Mouse (Mus musculus): ENCODE results near the gene Tspan31.
"Not testable (repeated sequence)": the region's sequence is repeated elsewhere in the genome, so short reads cannot be mapped to it uniquely, and the experiment has no call there.

Tspan31 gene

GRCm38 (mm10) chr10:127063913-127064870 lies 5.9 kb downstream of the Tspan31 start:
- DNase-seq (ENCODE audit: low read depth, low spot score) = peak; percentile 65

GRCm38 (mm10) chr10:127063239-127063872 lies 6.7 kb downstream of the Tspan31 start, which contains the start of gene Cdk4:
Cdk4 (plus strand) TSS chr10:127063534.
- peak; percentile 99 for DNase-seq (ENCODE audit: low read depth, low spot score)

DNA sequence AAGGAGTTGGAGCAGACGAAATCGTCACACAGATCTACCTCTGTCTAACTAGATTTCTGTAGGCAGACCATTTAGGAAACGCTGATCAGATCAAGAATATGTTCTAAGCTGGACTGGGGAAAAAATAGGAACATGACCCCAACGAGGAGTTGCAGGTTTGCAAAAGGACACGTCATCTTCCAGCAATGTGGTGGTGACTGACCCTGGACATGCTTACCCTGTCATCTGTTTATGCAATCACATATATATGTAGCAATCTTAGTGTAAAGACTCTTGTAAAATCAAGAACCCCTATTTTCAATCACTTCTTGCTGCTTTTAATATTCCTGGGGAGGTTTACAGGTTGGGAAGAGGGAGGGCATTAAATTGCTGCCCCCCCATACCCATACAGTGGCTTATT lies 7.6 kb downstream of the Tspan31 start:
- no peak for DNase-seq (ENCODE audit: low read depth, low spot score)

DNA sequence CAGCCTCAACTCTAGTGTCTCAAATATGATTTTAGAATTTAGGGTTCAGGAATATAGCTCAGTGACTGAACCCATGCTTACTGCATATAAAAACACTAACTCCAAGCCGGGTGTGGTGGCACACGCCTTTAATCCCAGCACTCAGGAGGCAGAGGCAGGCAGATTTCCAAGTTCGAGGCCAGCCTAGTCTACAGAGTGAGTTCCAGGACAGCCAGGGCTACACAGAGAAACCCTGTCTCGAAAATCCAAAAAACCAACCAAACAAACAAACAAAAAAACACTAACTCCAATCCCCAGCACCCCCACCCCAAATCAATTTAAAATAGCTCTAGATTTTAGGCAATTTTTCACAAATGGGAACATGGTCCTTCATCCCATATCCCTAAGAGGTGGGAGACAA lies 8.0 kb downstream of the Tspan31 start:
- DNase-seq (ENCODE audit: low read depth, low spot score) = not testable (repeated sequence)

GRCm38 (mm10) chr10:127061513-127061912 lies 8.6 kb downstream of the Tspan31 start:
- DNase-seq (ENCODE audit: low read depth, low spot score) = no peak

DNA sequence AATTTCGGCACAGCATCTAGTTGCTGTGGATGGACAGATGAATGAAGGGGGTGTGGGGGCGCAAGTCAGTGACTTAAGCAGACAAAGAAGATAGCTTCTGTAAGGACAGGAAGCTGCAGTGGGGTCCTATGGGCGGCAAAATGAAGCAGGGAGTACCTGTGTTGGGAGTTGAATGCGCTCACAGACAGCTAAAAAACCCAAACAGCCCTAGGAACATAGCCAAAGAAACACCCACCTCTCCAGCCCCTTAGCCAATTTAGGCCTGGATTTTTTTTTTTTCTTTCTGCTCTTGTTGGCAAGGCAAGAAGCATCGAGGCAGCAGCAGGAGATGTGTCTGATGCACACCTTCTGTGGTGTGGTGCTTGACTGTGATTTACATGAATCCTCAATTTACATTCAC lies 9.0 kb downstream of the Tspan31 start:
- DNase-seq (ENCODE audit: low read depth, low spot score) = no peak

DNA sequence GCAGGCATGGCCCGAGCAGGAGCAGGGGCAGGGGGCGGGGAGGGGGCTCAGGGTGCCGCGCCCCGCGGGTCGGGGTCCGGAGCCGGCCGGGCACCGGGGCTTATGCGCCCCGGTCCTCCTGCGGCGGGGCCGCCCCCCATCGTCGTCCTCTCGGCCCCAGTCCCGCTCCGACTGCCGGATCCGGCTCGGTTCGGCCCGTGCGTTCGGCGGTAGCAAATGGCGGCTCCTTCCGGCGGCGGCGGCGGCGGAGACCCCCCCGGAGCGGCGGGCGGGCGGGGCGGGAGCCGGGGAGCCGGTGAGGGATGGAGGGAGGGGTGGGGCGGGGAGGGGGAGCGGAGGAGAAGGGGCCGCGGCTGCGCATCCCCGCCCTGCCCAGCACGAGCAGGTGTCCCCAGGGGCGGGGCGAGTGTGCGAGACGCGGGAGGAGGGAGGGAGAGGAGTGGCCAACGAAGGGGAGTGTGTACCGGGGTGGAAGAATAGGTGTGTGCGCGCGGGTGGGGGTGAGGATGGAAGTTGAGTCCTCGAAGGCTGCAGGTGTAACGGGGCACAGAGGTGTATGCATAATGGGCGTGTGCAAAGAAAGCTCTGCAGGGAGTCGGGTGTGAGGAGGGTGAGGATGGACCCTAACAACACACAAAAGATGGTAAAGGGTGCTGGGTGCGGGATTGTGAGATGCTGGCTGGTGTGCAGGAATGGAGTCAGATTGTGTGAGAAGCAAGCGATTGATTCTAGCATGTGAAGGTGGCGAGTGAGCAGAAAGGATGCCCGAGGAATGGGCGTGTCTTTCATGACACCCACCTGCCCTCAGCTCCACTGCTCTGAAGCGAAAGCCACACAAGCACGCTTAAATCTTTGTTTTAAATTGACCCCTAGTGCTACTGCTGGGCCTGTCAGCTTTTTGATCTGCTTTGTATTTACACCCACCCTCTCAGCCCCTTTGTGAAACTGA lies 9.8 kb downstream of the Tspan31 start, which contains the start of gene March9:
Gene March9 (minus strand): TSS at position 217 of the 949 bp plus-strand sequence.
- peak; percentile 85 for DNase-seq (ENCODE audit: low read depth, low spot score)

GRCm38 (mm10) chr10:127059174-127059967 lies 10.7 kb downstream of the Tspan31 start:
- peak; percentile 16 for DNase-seq (ENCODE audit: low read depth, low spot score)

GRCm38 (mm10) chr10:127058708-127059107 lies 11.4 kb downstream of the Tspan31 start:
- no peak for DNase-seq (ENCODE audit: low read depth, low spot score)

DNA sequence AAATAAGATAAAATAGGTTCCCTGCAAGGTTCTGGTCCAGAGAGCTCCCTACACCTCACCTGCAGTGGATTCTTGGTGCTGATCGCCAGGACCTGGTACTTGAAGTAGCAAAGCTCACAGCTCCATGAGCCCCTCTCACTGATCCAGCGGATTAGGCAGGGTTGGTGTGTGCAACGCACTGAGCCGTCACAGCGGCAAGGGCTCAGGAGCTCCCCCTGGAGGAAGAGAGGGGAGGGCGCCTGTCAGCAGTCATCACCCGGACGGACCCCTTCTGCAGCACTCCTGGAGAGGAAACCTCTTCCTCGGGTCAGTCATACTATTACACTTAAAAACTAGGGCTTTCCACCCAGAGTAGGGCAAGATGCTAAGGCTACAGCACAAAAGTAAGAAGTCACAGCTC lies 11.9 kb downstream of the Tspan31 start:
- peak; percentile 90 for DNase-seq (ENCODE audit: low read depth, low spot score)

DNA sequence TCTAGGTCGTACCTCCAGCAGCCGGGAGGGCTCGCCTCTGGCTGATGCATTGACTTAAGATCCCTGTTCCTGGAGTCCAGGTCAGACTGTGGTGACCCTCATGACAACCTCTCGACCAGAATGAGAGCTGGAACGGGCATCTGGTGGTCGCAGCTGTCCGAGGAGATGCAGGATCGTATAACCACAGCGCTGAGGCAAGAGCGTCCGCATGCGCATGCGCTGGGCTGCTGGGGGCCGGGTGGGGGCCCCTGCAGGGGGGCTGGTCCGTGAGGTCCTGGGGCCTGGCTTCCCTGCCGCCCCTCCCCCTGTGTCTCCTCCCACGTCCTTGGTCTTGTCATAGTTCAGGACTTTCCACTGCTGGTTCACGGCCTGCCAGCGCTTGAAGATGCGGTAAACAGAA lies 13.6 kb downstream of the Tspan31 start:
- peak; percentile 13 for DNase-seq (ENCODE audit: low read depth, low spot score)

- DNase-seq (ENCODE audit: low read depth, low spot score) = no peak
Measured at GRCm38 (mm10) chr10:127055406-127055805, 14.7 kb downstream of the Tspan31 start.

DNA sequence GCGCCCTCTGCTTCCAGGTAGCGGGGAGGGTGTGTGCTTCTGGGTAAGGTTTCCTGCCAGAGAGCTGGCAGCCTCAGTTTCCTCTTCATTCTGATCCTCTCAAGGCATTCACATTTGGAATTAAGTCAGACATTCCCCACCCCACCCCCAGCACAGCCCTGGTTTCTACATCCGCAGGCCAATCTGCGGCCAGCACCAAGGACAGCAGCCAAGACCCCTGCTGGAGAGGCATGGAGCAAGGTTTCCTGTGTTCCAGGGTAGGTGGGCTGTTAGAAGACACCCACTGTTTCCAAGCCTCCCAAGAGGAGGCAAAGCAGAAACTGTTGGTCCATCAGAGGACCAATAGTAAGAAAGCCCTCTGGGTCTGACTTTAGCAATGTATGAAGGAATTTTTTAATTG lies 15.4 kb downstream of the Tspan31 start:
- DNase-seq (ENCODE audit: low read depth, low spot score) = peak; percentile 55

GRCm38 (mm10) chr10:127050119-127050474 lies 20.0 kb downstream of the Tspan31 start:
- no peak for DNase-seq (ENCODE audit: low read depth, low spot score)

- no peak for DNase-seq (ENCODE audit: low read depth, low spot score)
Measured at GRCm38 (mm10) chr10:127049395-127050118, 20.5 kb downstream of the Tspan31 start.

GRCm38 (mm10) chr10:127048608-127049394 lies 21.3 kb downstream of the Tspan31 start:
- no peak for DNase-seq (ENCODE audit: low read depth, low spot score)

- DNase-seq (ENCODE audit: low read depth, low spot score) = no peak
Measured at GRCm38 (mm10) chr10:127047954-127048353, 22.1 kb downstream of the Tspan31 start, which contains the start of gene Cyp27b1. Cyp27b1 (plus strand) TSS chr10:127048250.

DNA sequence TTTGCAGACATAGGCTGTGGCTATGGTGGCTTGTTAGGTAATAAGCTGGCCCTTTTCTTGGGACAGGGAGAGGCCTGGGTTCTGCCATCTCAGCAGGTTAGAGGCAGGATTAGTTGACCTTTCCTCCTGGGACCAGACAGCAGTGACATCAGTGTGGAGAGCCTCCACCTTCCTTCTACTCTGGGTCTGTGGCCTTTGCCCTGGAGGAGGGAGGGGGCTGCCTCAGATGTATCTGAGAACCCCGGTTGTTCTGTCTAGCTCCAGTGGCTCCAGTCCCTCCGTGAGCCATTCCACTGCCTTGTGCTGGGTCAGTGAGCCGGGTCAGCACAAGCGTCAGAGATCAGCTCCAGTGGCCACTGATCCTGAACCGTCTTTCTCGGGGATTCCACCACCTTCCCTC lies 26.9 kb downstream of the Tspan31 start:
- no peak for DNase-seq (ENCODE audit: low read depth, low spot score)

- DNase-seq (ENCODE audit: low read depth, low spot score) = no peak
Measured at GRCm38 (mm10) chr10:127042468-127043115, 27.5 kb downstream of the Tspan31 start.
